Mouse (Mus musculus) adrenal gland, postnatal 10 days (tissue): ENCODE results near the gene Pcdh9. TPM values are rescaled to one million over a fixed set of nuclear protein-coding genes. Genes with fewer than 3 reads are reported as not detected.
A peak's percentile ranks its signal among the peaks of the same experiment; 100 is the strongest.

ENCODE experiments used
- DNase-seq: peaks from one replicate; pipeline ENCODE4 v3.0.0; 2021; ENCODE audit warnings: mixed read lengths
- total RNA-seq, 2 experiments: library from RNA; stranded (reverse); gene quantifications; 2 replicates each; pipeline ENCODE4 v1.2.3; 2021

Pcdh9 gene
- total RNA-seq, 2 experiments from 2014 or later: 2.9 to 5.4 TPM

DNA sequence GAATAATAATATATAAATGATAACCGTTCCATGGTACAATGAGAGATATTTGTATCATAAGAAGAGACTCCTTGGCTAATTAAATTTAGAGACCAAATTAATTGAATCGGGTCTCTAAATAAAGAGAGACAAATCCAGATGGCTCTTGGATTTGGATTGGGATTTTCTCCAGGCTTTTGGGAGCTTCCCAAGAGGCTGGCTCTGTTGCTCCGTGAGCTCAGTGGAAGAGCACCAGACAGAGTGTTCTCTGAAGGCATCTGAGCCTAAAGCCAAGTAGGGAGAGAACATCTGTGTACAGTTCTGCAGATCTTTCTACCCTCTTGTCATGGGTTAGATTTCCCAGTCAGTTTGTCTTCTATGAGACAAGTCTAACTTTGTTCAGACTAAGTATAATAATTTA is 95.9 kb downstream of the Pcdh9 start:
- no peak for DNase-seq

DNA sequence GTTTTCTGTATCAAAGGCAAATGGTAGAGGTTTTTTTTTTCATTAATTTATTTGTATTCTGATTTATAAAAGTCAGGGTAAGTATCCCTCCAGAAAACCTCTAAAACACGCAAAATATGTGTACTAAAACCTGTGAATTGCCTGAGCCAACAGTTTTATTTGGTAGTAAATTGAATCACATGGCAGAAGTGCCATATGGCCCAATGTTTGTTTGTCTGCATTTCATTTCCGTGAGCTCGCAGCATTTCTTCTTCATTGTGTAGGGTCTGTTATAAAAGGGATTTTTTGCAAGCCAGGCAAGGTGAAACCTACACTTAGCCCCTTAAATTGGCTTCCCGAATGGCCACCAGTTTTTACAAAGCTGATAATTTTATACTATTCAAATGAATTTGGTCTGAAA is 104.2 kb downstream of the Pcdh9 start:
- DNase-seq: no peak

DNA sequence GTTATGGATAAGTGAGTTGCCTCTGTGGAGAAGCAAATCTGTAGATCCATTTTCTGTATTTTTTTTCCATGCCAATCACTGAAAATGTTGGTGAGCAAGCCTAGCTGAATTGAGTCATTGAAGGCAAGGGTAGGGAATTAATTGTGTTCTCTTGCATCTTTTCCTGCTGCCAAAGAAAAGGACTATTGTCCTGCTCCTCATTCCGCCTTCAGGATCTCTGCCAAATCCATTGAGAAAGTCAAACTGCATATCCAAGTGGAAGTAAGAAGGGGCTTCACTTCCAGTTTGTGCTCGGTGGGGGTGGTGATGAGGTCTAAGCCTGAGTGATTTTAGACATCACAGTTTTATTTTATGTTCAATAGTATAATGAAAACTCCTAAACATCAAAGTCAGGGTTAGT is 105.4 kb downstream of the Pcdh9 start:
- no peak for DNase-seq

DNA sequence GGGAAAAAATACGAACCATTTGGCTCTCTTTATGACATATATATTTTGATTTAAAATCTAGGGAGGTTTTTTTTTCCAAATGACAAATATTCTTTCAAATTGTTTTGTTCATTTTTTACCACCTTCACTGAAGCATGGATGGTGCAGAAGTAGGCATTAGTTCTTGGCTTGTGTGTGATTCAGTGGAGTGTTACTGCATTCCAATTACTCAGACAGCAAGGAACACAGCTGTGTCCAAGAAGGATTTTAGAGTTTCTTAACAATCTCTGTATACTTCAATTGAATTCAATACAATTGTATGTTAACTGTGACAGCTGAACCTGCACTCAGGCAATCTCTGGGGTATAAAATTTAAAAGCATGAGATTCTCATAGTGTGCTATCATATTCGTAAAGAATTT is 127.6 kb downstream of the Pcdh9 start:
- DNase-seq: no peak

DNA sequence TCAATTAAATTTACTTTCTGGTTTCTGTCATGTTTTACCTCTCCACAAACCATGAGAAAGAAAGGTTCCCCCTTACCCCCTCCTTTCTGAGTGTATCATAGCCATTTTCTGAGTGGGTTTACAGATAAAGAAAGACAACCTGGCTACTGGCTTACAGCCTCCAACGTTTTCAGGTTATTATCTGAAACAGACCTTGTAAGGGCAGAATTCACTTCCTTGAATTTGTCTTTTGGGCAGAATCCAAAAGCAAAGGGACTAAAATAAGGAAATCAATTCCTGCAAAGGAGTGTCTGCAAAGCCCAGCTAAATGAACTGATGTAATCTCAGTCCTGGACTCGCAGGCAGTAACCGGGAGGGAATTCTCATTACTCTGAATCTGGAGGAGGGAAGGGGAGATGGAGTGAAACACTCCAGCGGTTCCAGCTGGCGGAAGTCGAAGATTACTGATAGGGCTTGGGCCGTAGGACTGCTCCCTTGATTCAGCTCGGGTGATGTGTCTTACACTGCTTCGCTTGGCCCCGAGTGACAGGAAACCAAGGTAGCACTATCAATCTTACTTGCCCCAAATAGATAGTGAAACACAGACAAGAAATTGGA is 156.3 kb downstream of the Pcdh9 start:
- peak; percentile 6 for DNase-seq

DNA sequence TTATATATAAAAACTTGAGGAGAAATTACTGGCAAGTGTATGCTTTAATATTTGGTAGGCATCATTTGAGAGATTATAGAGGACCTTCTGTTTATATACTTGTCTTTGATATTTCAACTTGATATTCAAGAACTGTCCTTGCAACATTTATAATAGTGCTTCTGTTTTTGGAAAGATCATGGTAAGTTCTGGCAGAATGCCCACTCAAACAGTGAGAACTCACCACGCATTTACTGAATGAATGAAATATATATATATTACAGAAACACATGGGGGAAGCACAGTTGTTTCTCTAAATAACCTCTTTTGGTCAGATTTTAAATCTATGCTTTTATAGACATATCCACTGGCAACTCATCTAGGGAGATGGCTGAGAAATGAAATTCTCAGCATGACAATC is 164.7 kb downstream of the Pcdh9 start:
- DNase-seq: no peak

DNA sequence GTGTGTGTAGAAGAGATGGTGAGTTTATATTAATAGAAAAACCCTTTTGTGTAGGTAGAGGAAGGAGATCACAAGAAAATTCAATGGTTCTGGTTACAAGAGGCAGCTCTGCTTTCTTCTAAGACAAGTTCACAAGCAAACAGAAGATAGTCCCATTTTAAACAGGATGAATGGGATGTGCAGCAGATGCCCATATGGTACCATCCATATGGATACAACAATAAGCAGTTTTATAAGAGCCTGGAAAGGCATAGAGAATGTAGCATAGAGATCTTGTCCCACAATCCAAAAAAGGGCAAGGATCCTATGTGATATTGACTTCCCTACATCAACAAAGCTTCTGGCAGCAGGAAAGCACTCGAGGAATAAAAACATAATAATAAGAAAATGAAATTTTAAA is 171.3 kb downstream of the Pcdh9 start:
- no peak for DNase-seq

DNA sequence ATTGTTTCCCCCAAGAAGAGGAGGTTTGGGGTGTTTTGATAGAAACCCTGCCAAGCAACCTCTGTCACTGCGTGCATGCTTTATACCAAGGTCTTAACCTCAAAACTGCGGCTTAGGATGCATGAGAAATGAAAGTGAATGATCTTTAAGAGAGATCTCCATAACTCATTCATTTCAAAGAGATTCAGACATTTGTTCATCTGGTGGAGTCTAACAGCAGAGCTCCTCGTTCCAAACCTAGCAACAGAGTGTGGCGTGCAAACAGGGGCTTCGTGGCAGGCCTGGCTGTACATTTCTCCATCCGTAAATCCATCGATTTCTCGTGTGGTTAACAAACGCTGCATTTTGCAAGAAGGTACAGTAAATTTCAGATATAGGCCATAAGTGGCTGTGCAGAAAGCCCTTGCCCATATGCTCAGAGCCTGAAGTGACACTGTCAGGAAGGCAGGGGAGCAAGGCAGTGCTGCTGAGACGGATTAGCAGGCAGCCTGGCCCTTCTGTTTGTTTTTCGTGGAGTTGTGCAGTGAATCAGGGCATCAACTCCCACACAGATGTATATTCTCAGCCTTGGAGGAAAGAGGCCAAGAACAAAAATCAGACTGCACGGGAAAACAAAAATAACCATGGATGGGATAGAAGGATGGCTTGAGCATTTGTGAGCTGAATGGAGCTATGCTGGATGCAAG is 177.1 kb downstream of the Pcdh9 start:
- DNase-seq: no peak

DNA sequence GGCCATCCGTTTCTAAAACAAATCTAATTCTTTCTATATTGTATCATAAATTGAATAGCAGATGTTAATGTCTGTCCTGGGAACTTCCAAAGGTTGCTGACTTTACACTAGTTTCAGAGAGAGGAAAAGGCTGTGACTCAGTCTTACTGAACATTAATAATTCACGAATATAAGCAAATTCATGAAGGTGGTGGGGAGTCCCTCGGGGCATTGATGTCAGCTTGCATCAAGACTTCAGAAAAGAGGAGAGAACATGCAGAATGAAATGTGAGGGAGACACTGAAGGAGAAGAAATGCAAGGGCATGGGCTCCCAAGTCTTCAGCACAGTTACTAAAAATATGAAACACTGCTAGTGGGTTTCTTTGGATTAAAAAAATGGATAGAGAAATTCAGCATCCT is 181.8 kb downstream of the Pcdh9 start:
- no peak for DNase-seq

DNA sequence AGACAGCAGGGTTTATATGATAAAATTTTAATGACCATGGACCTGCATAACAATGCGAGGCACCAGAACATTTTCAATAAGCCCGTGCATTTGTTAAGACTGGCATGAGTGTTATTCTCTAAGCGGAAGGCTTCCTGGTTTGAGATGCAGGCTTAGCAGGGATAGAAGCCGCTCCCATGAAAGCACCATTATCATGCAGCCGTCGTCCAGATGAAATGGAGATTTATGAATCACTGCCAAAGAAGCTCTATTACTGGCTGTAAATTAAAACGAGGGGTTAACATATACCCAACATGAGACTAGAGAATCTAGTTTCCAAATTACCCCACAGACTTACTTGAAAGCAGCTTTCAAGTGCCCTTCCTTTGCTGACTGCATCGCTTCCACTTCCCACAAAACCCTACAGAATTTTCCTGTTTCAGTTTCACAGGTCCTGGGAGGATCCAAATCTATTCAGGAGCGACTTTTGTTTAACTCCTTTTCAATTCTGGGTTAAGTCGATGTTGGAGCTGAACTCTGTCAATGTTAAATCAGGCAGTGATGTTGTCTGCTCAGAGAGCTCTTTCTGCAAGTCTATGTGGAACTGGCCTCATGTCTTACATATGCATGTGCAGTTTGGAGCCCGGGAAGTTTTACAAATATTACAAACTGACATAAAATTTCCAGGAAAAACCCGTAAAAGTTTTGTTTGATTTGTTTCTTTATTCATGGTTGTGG is 188.9 kb downstream of the Pcdh9 start:
- no peak for DNase-seq

DNA sequence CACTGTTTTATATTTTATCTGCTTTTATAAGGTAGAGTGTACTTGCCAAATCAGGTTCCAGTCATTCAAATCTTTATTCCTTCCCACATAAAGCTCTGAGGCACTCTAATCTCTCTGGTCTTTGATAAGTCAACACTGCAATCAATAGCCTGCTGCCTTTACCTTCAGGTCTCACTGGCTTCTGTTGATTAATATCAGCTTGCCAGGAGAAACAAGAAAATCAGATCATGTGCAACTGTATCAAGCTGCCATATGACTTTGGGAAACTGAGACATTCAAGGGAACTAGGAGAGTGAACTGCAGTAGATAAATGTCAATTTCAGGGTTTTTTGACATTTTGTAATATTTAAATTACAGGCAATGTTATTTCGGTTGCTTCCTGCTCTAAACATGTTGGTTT is 189.6 kb downstream of the Pcdh9 start:
- no peak for DNase-seq

DNA sequence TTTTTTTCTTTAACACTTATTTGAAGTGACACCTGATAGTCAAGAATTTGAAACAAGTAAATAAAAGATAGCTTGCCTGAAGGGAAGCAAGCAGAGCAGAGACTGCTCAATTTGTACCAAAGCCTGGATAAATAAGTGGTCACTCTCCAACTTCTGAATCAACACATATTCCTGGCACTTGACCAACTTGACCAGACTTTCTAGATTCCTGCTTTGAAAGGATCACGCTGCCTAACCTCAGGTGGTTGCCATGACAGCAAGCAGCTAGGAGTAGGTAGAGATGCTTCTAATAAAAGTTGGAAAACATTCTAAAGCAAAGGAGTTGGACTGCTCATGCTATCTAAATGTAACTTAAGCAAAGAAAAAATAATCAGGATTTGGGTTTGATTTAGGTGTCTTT is 205.8 kb downstream of the Pcdh9 start:
- no peak for DNase-seq

DNA sequence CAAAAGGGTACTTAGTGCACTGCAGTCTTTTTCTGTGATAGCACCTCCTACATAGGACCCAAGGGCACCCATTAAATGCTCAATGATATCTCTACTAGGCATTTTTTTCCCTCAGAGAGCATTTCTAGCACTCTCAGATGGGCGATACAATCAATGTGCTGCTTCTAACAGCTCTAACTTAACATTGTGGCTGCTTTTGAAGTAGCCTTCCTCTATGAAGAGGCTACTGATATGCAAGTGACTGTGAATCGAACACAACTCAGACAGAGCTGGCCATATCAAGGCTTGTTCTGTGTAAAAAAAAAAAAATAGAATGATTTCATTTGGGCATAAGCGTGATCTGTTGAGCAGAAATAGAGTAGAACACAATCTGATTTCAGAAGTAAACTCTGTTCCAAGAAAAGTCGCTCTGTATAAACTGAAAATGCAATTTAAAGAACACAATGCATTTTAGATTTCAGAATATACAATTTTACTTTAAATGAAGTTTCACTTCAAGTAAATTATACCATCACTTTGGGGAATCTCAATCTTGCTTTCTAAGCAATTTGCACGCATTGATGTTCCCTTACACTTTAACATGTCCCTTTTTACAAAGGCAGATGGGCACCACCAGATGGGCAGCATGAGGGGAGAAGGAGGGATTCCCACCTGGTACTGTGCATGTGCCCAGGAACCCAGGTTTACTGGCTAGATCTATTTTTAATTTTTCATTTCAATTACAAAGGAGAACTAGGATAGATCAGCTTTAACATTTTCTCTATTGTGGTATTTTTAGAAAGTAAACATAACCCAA is 215.0 kb downstream of the Pcdh9 start:
- no peak for DNase-seq

DNA sequence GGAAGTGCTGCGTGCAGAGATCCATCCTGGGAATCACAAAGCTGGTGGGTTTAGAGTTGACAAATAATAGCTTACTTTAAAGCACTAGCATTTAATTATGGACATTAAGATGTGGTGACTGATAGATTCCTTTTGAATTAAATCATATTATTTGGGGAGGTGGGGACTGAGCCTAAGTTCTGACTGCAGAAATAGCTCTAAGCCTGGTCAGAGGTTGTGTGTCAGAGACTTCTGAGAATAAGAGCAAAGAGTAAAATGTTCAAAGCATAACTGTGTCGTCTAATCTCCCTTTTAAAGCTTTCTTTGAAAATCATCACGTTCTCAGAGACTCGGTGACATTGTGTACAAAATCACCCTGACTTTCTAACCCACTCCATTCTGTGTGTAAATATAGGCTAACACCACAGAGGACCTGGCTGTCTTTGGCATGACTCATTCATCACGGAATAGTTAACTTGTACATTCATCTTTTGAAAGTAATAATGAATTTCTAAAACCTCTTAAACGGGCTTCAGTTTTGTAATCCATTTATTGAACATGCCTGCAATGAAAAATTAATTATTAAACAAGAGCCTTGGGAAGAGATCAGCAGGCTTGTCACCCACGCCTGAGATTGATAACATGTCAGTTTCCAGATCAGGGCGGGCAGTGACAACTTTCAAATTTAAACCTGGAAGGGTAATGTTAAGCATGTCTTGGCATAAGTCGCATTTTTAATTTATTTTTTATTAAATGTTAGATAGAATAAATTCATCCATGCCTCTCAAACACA is 236.3 kb downstream of the Pcdh9 start:
- no peak for DNase-seq

DNA sequence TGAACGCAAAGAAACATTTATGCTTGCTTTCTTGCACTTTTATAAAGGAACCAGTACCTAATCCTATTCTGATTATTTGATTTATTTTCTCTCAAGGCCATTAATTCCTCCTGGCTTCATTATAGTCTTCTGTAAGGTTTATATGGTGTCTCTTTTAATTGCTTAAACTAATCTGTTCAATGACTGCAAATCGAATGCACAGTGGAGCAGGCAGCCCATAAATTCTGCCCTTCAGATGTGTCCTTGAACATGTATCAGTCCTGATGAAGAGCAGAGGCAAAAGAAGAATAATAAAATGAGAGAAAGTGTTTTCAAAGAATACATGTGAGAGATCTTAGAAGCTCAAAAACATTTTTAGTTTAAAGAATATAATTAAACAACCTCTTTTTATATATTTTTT is 263.2 kb downstream of the Pcdh9 start:
- no peak for DNase-seq

DNA sequence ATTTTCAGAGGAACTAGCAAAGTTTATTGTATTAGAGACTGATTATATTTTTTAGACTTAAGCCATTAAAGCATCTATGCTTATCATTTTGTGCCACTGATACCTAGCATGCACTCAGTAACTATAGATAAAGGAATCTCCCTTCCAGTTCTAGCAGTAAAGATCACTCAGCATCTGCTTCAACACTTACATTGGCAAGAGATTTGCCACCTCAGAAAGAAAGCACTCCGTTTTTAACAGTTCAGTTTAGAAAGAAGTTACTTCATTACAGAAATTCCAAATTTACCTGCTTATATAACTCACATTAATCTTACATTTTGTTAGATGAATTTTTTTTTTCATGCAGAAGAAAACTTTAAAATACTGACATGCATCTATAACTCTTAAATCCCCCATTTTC is 266.3 kb downstream of the Pcdh9 start:
- DNase-seq: no peak

DNA sequence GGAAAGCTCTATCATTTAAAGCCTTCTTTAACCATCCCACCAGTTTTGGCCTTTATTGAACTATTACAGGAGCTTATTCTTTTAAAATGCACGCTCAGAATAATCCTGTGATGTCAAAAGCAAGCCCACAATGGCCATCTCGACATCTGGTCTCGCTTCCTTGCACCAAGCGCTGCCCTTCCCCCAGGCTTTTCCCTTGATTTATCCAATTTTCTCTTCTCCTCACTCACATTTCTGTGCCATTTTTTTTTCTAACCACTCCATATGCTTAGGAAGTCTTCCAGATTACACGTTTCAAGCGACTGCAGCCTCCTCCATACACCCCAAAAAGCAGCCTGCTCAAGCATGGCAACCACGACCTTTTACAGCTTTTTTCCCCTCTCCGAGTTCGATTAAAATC is 269.3 kb downstream of the Pcdh9 start:
- DNase-seq: no peak

DNA sequence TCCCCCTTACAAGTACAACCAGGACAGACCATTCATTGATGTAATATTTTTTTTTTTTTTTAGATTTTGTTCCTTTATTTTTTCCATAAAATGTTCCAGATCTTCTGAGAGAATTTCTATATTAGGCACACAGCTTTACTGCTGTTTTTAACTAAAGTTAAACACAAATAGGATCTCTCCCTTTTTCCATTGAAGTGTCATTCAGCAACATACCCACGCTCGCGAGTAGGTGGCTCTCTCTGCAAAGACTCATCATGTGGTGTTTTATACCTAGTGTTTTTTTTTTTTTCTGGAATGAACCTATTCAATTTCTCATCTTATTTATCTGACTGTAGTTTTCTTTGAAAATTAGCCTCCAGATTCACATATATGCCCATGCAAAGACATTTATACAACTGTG is 282.9 kb downstream of the Pcdh9 start:
- DNase-seq: no peak

DNA sequence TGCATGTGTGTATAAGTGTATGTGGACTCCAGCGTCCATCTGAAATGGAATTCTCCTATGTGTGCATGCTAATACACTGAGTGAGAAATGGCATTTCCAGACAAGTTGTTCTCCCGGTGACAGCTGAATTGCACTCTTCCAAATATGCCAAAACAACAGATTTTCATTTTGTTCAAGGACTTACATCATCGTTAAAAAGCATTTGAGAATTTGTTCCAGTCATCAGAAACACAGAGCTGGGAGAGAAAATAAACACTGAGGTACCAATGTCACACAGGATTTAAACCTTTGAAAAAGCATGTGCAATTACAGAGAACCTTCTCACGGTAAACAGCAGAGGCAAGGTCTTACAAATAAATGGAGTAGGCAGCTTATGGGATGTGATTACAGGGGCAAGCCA is 290.5 kb downstream of the Pcdh9 start:
- no peak for DNase-seq

DNA sequence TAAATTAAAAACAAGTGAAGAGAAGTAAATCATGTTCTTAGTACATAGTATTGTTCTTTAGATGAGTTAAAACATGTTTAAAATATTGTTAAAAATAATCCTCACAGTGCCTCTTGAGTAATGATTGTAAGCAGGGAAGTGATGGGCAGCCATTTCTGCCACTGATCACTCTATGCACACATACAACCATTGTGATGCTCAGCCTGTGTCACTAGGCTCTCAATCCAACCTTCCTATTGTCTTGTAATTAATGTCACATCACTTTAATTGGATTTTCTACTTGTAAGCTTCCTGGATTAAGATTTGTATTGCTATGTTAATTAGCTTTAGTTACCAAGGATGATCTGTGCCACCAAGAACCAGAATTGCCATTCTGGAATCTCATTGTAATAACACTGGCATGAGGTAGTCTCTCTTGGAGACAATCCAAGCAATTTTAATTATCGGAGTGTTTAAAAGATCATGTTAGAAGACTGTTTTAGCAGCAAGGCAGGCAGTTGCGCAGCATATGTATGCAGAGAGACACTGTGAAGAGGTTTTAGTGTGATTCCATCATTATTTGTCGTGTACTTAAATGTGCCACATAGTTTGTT is 305.0 kb downstream of the Pcdh9 start:
- no peak for DNase-seq

DNA sequence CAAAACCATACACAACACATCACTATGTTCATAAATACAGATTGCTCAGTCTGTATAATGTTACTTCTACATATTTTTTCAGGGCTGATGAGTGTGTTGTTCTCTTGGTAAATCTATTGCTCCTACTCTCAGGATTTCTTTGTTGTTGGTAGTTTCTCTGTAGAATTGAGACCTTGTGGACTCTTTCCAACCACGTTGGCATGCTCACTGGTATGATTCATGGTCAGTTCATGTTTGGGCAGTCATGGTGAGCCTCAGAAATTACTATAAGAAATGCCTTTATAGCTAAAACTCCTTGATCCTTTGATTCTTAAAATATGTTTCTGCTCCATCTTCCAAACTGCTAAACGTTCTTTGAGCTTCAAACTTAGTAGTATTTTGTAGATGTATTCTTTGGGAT is 326.1 kb downstream of the Pcdh9 start:
- peak; percentile 43 for DNase-seq

DNA sequence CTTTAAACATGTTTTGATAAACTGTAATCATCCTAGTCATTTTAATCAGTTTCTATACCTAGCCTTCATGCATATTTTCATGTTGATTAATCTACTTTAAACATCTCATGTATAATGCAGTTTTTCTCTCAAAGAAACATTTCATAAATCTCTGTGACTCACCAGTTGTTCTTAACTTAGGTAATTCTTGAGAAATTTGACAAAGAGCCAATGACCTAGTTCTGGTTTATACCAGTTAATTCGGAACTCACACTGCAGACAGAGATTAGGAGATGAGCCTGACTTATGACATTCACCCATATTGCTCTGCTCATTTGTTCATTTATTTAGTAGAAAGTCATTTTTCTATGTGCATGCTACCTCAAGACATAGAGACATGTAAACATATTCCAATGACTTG is 328.9 kb downstream of the Pcdh9 start:
- no peak for DNase-seq
